Mouse (Mus musculus): Measurements from ENCODE around the gene Znrf2. TPM values are rescaled to one million over a fixed set of nuclear protein-coding genes. Genes with fewer than 3 reads are reported as not detected.

Gene Znrf2
- polyA plus RNA-seq, 1 experiment from 2014 or later, result 5.1 TPM

DNA sequence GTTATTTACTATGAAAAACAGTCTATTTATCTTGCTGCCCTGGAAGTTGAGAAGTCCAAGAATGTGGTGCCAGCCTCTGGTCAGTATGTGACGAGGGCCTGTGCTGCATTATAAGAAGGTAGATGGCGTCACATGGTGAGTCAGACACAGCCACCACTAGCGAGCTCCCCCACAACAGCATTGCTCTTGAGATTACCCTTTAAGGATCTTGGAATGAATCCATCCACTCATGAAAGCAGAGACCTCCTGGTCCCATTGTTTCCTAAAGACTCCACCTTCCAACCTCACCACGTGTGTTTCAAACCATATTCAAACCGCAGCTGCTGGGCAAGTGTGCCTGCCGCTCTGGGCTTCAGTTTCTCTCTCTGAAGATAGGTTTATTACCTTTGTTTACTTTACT is 28.2 kb upstream of the Znrf2 start:
- H3K27me3 ChIP-seq, result no peaks in the 10 kb centered on the region
- H3K9ac ChIP-seq, result no peak overlapping the region
- H3K4me3 ChIP-seq, result no peak overlapping the region
- H3K9me3 ChIP-seq, result no peaks in the 10 kb centered on the region
- no peaks in the 10 kb centered on the region for H3K36me3 ChIP-seq
- WGBS, result 77% methylated on average over 6 of the region's 6 CpGs
- peaks cover 8% of the 10 kb centered on the region for H3K4me1 ChIP-seq (replicated peaks)
- H3K27ac ChIP-seq (replicated peaks), result no peak overlapping the region
- ATAC-seq (ENCODE audit: low read depth), result no peak
- no peak overlapping the region for H3K4me2 ChIP-seq

DNA sequence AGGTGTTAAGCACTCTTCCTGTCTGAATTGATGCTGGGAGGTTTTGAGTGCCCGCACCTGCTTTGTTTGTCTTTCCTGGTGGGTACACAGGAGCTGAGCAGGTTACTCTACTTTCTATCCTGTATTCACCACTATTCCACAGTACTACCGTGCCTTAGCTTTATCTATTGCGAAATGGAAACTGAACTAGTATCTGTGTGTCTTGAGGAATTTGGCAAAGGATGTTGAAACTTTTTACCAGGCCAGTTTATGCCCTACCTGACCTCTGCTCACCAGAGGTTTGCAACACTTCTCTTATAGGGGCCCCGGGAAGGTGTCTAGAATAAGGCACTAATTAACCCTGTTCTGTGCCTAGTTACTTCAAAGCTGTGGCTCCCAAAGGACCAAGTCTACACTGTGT is 27.6 kb upstream of the Znrf2 start:
- ATAC-seq (ENCODE audit: low read depth), result no peak
- Histone ChIP-seq H3K9ac (no peak overlapping the region), H3K27me3 (no peaks in the 10 kb centered on the region)

DNA sequence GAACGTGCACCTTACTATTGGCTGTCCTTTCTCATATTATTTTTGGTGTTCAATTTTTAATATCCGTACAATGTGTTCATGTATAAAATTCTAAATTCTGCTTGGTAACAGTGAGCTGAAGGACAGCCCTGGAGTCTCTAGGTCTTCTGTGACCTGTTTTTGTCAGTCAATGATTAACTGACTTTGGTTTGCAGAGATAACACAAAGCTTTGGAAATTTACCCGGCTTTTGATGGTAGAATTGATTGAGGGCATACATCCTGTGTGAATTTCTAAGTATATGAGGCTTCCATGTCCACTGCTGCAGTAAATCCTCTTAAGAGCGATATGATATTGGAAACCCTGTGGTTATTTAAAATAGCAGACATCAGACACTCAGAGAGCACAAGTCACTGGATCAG is 26.6 kb upstream of the Znrf2 start:
- Histone ChIP-seq H3K9me3 (no peaks in the 10 kb centered on the region), H3K4me2 (no peak overlapping the region), H3K27me3 (no peaks in the 10 kb centered on the region), H3K4me3 (no peak overlapping the region), H3K27ac (replicated peaks) (no peak overlapping the region), H3K9ac (no peak overlapping the region), H3K4me1 (replicated peaks) (peaks cover 6% of the 10 kb centered on the region), H3K36me3 (no peaks in the 10 kb centered on the region)
- no peak for ATAC-seq (ENCODE audit: low read depth)
- WGBS, result 84% methylated on average over 4 of the region's 4 CpGs

More for the DNA sequence above, 27.6 kb upstream of the Znrf2 start:
- peaks cover 8% of the 10 kb centered on the region for H3K4me1 ChIP-seq (replicated peaks)
- no peaks in the 10 kb centered on the region for H3K9me3 ChIP-seq
- no peak overlapping the region for H3K4me2 ChIP-seq
- H3K27ac ChIP-seq (replicated peaks), result no peak overlapping the region
- no peak overlapping the region for H3K4me3 ChIP-seq
- H3K36me3 ChIP-seq, result no peaks in the 10 kb centered on the region
- 89% methylated on average over 4 of the region's 4 CpGs for WGBS

DNA sequence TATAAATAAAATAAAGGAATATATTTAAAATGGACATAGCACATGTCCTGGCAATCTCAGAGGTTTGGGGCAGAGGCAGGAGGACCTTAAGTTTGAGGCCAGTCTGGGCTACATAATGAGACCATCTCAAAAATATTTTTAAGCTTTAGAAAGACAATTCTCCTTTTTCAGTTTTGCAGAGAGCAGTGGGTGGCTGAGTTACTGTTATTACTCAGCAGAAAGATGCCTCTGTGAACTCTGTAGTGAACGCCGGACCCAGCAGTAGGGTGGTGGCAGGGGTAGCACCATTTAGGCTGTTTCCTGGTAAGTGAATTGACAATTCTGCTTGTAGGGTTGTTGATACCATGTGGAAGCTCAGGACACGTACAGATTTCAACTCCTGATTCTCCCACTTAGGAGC is 22.9 kb upstream of the Znrf2 start:
- 91% methylated on average over 3 of the region's 3 CpGs for WGBS
- no peak overlapping the region for H3K9ac ChIP-seq
- no peaks in the 10 kb centered on the region for H3K27me3 ChIP-seq
- H3K27ac ChIP-seq (replicated peaks), result no peak overlapping the region
- no peaks in the 10 kb centered on the region for H3K4me1 ChIP-seq (replicated peaks)
- H3K36me3 ChIP-seq, result no peaks in the 10 kb centered on the region
- no peak for ATAC-seq (ENCODE audit: low read depth)
- H3K9me3 ChIP-seq, result peaks cover 3% of the 10 kb centered on the region; the same call in 1 of the 2 replicates
- H3K4me2 ChIP-seq, result no peak overlapping the region
- H3K4me3 ChIP-seq, result no peak overlapping the region

DNA sequence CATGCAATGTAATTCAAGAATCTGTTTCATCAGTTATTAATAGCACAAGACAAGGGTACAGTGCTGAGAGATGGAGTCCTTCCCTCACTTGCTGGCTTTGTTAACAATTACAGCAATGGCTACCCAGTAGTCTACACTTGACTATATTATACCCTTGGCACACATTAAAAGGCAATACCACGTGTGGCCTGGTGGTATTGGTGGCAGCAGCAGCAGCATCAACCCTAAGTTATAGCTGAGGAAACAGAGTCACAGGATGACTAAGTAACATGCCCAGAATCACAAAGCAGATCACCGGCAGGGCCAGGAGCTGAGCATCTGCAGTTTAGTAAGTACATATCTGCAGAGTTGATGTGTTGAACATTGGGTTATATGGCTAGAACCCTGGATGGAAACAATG is 22.3 kb upstream of the Znrf2 start:
- 67% methylated on average over 2 of the region's 2 CpGs for WGBS
- Histone ChIP-seq H3K36me3 (no peaks in the 10 kb centered on the region), H3K9me3 (peaks cover 6% of the 10 kb centered on the region; the same call in 1 of the 2 replicates), H3K27ac (replicated peaks) (no peak overlapping the region), H3K9ac (no peak overlapping the region), H3K4me2 (no peak overlapping the region), H3K27me3 (no peaks in the 10 kb centered on the region), H3K4me1 (replicated peaks) (no peaks in the 10 kb centered on the region), H3K4me3 (no peak overlapping the region)
- no peak for ATAC-seq (ENCODE audit: low read depth)

DNA sequence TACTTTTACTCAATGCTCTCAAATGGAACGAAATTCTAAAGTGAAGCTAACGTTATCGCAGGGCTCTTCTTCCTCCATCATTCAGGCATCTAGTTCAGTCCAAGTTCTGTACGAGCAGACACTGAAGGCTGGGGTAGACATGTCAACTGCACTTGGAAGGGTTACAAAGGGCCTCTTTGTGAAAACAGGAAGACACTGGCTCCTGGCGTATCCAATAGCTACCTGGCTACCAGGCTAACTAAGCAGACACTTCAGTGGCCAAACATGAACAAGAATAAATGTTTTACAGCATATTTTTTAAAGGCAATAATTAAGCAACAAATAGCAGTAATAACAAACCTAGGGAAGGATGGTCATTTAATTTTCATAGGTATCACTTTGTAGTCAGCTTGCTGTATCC is 21.7 kb upstream of the Znrf2 start:
- Histone ChIP-seq H3K9ac (no peak overlapping the region), H3K27ac (replicated peaks) (no peak overlapping the region), H3K4me2 (no peak overlapping the region), H3K27me3 (no peaks in the 10 kb centered on the region), H3K9me3 (peaks cover 6% of the 10 kb centered on the region; the same call in 1 of the 2 replicates), H3K36me3 (no peaks in the 10 kb centered on the region), H3K4me1 (replicated peaks) (no peaks in the 10 kb centered on the region), H3K4me3 (no peak overlapping the region)
- no peak for ATAC-seq (ENCODE audit: low read depth)
- WGBS, result 83% methylated on average over 5 of the region's 5 CpGs

DNA sequence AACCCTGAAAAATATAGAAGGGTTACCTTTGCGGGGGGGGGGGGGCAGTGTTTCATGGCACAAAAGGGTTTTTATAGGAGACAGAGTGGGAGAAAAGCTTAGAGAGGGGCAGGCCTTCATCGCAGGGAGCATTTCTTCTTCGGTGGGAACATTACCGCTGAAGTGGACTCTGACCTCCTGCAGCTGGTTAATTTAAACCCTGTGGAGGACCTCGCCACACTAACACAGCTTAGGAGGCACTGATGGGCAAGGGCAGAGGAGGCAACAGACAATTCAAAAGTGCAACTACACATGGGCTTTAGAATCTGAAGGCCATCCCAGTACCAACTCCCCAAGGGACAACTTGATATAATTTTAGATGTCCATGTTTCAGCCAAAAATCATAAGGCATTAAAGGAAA is 20.7 kb upstream of the Znrf2 start:
- H3K9me3 ChIP-seq, result peaks cover 6% of the 10 kb centered on the region; the same call in 1 of the 2 replicates
- H3K27me3 ChIP-seq, result no peaks in the 10 kb centered on the region
- WGBS, result 79% methylated on average over 5 of the region's 5 CpGs
- no peak overlapping the region for H3K4me2 ChIP-seq
- H3K4me1 ChIP-seq (replicated peaks), result no peaks in the 10 kb centered on the region
- no peaks in the 10 kb centered on the region for H3K36me3 ChIP-seq
- ATAC-seq (ENCODE audit: low read depth), result no peak
- H3K27ac ChIP-seq (replicated peaks), result no peak overlapping the region
- no peak overlapping the region for H3K9ac ChIP-seq
- no peak overlapping the region for H3K4me3 ChIP-seq

DNA sequence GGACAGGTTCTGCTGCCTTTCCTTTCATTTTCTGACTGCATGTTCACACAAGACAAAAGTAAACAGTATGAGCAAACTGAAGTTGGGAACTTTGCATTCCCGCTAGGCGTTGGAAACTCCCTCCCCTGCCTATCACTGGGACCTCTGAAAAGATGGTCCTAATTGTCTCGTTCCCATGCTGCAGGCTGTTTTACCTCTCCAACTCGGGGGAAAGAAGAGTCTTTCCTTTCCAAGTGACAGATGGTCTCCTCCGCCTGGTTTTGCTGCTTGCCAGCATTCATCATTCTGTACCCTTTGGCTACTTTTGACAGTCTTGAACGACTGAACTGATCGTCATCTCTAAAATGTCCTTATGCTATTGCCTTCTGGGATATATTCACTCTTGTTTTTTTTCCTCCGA is 14.4 kb upstream of the Znrf2 start:
- Histone ChIP-seq H3K27ac (replicated peaks) (no peak overlapping the region), H3K9ac (no peak overlapping the region), H3K4me2 (no peak overlapping the region), H3K4me1 (replicated peaks) (0 out of 2 replicates have a peak, but pooled peaks cover 12% of the 10 kb centered on the region), H3K9me3 (peaks cover 6% of the 10 kb centered on the region; the same call in 1 of the 2 replicates), H3K4me3 (no peak overlapping the region), H3K36me3 (no peaks in the 10 kb centered on the region), H3K27me3 (no peaks in the 10 kb centered on the region)
- 55% methylated on average over 8 of the region's 8 CpGs for WGBS
- ATAC-seq (ENCODE audit: low read depth), result no peak

DNA sequence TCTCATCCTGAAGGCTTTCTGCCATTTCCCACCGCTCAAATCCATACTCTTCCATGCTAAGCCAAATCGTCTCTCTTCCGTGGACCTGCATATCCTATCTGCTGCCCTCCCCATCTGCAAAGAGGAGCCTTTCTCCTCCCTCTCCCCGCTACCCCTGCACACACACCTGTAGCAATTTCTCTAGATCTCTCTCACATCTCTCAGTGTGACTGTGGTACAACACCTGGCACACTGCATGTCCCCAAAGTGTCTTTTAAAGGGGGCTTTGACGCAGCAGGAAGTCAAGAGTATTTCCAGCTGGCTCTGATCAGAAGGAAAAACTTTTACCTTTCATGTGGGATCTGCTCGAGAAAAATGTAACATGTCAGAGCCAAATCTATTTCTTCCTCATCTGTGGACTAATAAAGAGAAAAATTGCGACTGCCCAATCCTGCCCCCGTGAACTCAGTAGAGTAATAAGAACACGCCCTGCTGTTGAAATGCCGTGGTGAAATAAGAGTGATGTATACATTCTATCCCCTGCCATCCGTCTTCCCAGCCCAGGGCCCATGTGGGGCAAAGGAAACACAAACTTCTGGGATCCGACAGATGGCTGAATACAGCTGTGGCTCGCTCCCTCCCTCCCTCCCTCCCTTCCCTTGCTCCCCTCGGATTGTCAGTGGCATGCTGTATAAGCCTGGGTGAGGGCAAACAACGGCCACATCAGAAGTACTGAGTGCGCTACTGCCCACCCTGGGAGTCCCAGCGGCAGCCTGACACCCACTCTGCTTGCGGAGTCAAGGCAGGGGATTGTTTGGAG is 12.5 kb upstream of the Znrf2 start:
- Histone ChIP-seq H3K4me3 (no peak overlapping the region), H3K27ac (replicated peaks) (no peak overlapping the region), H3K27me3 (no peaks in the 10 kb centered on the region), H3K36me3 (no peaks in the 10 kb centered on the region), H3K4me1 (replicated peaks) (0 out of 2 replicates have a peak, but pooled peaks cover 12% of the 10 kb centered on the region), H3K4me2 (no peak overlapping the region), H3K9ac (no peak overlapping the region), H3K9me3 (no peaks in the 10 kb centered on the region)
- 57% methylated on average over 18 of the region's 18 CpGs for WGBS
- ATAC-seq (ENCODE audit: low read depth), result peak; percentile 19; the same call in 1 of the 2 replicates

DNA sequence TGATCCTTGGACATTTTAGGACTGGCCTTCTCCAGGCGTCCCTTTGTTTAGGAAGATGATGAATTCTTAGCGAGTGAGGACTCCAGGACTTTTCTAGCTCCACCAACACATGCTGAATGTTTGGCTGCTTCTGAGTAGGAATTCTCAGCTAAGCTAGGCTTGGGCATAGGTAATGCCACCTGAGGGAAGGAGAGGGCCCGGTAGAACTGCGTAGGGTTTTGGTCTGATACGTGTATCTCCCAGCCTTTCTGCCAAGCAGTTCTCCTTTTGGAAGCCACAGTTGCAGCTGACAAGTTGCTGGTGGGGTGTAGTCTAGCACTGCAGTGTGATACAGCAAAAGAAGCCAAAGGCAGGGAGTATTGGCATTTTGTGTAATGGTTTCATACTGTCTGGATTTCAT is 10.9 kb upstream of the Znrf2 start:
- Histone ChIP-seq H3K4me1 (replicated peaks) (0 out of 2 replicates have a peak, but pooled peaks cover 12% of the 10 kb centered on the region), H3K27ac (replicated peaks) (no peak overlapping the region), H3K4me2 (no peak overlapping the region), H3K36me3 (no peaks in the 10 kb centered on the region), H3K9me3 (no peaks in the 10 kb centered on the region), H3K9ac (no peak overlapping the region), H3K4me3 (no peak overlapping the region), H3K27me3 (no peaks in the 10 kb centered on the region)
- WGBS, result 84% methylated on average over 5 of the region's 5 CpGs
- no peak for ATAC-seq (ENCODE audit: low read depth)

DNA sequence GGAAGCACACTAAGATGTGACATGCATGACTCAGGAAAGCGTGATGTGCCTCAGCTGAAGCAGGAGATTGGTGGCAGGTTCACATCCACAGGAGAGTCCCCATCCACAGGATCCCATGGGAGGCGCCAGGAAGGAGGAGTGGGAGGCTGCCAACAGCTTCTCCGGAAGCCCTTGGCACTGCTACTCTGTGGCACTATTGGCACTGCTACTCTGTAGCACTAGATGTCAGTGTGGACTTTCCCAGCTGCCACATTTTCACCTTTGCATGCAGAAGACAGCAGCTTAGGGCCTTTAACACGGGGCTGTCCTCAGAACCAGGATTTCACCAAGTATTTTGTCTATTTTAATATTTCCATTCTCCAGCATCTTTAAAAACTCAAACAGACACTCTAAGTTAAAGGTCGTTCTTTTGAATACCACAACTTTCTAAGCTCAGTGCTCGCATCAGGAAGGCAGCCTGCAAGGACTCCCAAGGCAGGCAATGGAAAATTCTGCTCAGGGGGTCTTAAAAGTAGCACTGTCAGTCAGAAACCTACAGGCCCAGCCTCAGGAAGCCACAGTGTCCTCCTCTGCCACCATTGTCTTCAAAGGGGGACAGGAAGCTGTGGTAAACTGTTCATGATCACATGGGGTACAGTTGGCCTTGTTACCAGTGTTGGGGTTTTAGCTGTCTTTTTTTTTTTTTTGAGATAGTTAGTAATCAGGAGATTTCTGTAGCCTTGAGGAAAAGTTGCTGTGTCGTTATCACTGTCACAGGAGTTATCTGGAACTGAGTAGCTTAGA is 7.0 kb upstream of the Znrf2 start:
- ATAC-seq (ENCODE audit: low read depth), result no peak
- Histone ChIP-seq H3K36me3 (no peaks in the 10 kb centered on the region), H3K4me2 (no peak overlapping the region), H3K9ac (no peak overlapping the region), H3K27me3 (no peaks in the 10 kb centered on the region), H3K27ac (replicated peaks) (no peak overlapping the region), H3K9me3 (no peaks in the 10 kb centered on the region), H3K4me3 (no peak overlapping the region), H3K4me1 (replicated peaks) (peaks cover 14% of the 10 kb centered on the region; the same call in 1 of the 2 replicates)
- WGBS, result 81% methylated on average over 7 of the region's 7 CpGs

DNA sequence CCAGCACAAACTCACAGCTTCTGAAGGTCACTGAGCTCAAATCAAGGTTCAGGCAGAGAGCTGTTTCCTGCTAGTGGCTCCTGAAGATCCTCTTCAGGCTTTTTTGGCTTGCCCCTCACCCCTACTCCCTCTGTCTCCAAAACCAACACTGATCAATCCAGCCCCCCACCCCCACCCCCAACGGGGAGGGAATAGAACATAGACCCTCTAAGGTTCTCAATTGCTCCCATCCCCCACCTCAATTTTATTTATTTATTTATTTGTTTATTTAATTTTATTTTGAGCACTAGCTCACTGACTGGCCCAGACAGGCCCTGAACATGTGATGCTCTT is 6.4 kb upstream of the Znrf2 start:
- WGBS, result 76% methylated on average over 1 of the region's 1 CpGs
- Histone ChIP-seq H3K27ac (replicated peaks) (no peak overlapping the region), H3K4me1 (replicated peaks) (peaks cover 14% of the 10 kb centered on the region; the same call in 1 of the 2 replicates), H3K9ac (no peak overlapping the region), H3K36me3 (no peaks in the 10 kb centered on the region), H3K27me3 (no peaks in the 10 kb centered on the region), H3K4me3 (no peak overlapping the region), H3K4me2 (no peak overlapping the region), H3K9me3 (no peaks in the 10 kb centered on the region)
- ATAC-seq (ENCODE audit: low read depth), result no peak

Data from neural tube, embryonic 13.5 days (tissue).